Mouse (Mus musculus) cerebellum, adult 2 months (tissue): ENCODE data around the gene Plin5. TPM values are rescaled to one million over a fixed set of nuclear protein-coding genes. Genes with fewer than 3 reads are reported as not detected.

ENCODE experiments used
- DNase-seq, 2 experiments: peaks; one replicate each; pipeline ENCODE4 v3.0.0; 2021
- H3K27ac ChIP-seq: fragments of 200-500 bp; 2 replicates; pipeline ENCODE4 v1.5.1; 2012; ENCODE audit warnings: low read length, control low read depth, inconsistent platforms; ENCODE audit not compliant: insufficient read depth
- H3K27me3 ChIP-seq: fragments of 200-500 bp; 2 replicates; pipeline ENCODE4 v1.6.1; 2012; ENCODE audit warnings: inconsistent platforms, mild to moderate bottlenecking, low read length, moderate library complexity; ENCODE audit not compliant: control insufficient read depth, insufficient read depth
- H3K4me1 ChIP-seq: fragments of 200-500 bp; 2 replicates; pipeline ENCODE4 v1.6.1; 2011; ENCODE audit warnings: low read length; ENCODE audit not compliant: control insufficient read depth, insufficient read depth
- H3K4me3 ChIP-seq: fragments of 200-500 bp; replicated peaks from 2 replicates; pipeline ENCODE3; 2011; ENCODE audit warnings: mild to moderate bottlenecking, low read depth, low read length, control low read depth; ENCODE audit not compliant: insufficient read depth
- CTCF ChIP-seq: fragments of 200-500 bp; IDR thresholded peaks from 2 replicates; pipeline ENCODE4 v1.5.1; 2011; ENCODE audit warnings: low read depth, mild to moderate bottlenecking, control low read depth, low read length, moderate library complexity, borderline replicate concordance; ENCODE audit not compliant: insufficient read depth
- POLR2A ChIP-seq: fragments of 200-500 bp; IDR thresholded peaks from 2 replicates; pipeline ENCODE4 v1.6.1; 2011; ENCODE audit warnings: low read length, control low read depth, borderline replicate concordance; ENCODE audit not compliant: insufficient read depth
- WGBS: fragments of 180-500 bp; shearing (Covaris S2); methylation state at CpG from one replicate; pipeline ENCODE4 v1.1.7; 2018; 5-methylcytosine and 5-hydroxymethylcytosine counted together
- polyA plus RNA-seq: library from polyadenylated mRNA; depleted of rRNA; stranded (reverse); fragments of >200 nt; gene quantifications from 2 replicates; pipeline ENCODE4 v1.2.3, GENCODE M21; 2012

Gene Plin5
- polyA plus RNA-seq, 1 experiment, result 0.38 TPM

DNA sequence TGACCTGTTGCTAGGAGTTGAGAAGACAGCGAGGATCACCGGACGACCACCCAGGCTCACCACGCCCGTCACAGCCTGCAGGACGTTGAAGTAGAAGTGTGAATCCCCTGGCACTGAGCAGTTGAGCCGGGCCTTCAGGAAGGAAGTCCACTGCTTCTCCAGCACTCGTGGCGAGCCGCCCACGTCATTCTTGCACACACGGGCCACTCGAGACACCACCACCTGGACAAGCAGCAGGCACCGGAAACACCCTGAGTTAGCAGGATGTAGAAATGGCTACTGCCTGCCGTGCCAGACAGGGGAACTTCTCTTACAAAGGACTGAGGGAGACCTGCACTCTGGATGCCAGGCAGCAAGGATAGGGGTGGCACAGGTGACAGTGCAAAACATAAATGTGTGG lies 10.8 kb upstream of the Plin5 start:
- Histone ChIP-seq H3K4me1 (peaks cover 7% of the 10 kb centered on the region), H3K4me3 (no peak overlapping the region), H3K27ac (no peak overlapping the region), H3K27me3 (no peaks in the 10 kb centered on the region)
- 16% methylated on average over 15 of the region's 15 CpGs for WGBS
- DNase-seq, result peak; percentile 49 to 62
- no peak for TF ChIP-seq POLR2A
- no peak for TF ChIP-seq CTCF

DNA sequence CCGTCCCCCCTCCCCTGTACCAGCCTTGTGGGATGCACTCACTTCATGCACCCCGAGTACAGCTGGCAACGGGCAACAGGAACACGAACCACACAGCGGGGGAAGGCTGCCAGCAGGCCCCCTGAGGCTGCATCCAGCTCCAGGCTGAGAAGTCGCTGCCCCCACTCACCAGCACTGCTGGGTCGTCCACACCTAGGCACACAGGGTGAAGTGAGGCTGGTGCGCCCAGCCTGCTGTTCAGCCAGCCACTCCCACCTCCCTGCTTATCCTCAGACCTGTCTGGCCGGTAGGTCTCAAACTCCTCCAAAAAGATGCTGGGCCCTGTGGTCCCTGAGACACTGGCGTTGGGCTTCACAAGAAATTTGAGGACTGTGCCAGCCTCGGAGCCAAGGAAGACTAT lies 8.8 kb upstream of the Plin5 start:
- H3K27ac ChIP-seq, result no peak overlapping the region
- WGBS, result 69% methylated on average over 11 of the region's 11 CpGs
- H3K4me1 ChIP-seq, result peaks cover 7% of the 10 kb centered on the region
- no peak for DNase-seq
- TF ChIP-seq CTCF (no peak), POLR2A (no peak)
- H3K4me3 ChIP-seq, result no peak overlapping the region
- no peaks in the 10 kb centered on the region; the same call in 1 of the 2 replicates for H3K27me3 ChIP-seq

DNA sequence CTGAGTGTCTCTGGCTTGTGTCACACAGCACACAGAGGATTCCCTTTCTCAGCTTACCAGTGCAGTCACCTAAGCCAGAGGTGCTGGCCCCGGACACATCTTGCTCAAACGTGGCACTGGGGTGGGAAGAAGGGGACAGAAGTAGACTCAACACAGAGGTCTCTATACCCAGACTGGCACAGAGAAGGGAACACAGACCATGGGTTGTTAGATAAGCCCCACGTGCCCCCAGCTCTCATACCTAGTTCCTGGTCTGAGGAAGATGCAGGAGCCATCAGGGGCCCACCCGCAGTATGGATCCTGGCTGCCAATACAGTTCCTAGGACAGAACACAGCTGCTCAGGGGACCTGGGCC lies 7.9 kb upstream of the Plin5 start:
- no peak for DNase-seq
- Histone ChIP-seq H3K27me3 (no peaks in the 10 kb centered on the region; the same call in 1 of the 2 replicates), H3K4me3 (no peak overlapping the region), H3K27ac (no peak overlapping the region), H3K4me1 (peaks cover 11% of the 10 kb centered on the region)
- WGBS, result 93% methylated on average over 4 of the region's 4 CpGs
- no peak for TF ChIP-seq CTCF
- TF ChIP-seq POLR2A, result no peak

DNA sequence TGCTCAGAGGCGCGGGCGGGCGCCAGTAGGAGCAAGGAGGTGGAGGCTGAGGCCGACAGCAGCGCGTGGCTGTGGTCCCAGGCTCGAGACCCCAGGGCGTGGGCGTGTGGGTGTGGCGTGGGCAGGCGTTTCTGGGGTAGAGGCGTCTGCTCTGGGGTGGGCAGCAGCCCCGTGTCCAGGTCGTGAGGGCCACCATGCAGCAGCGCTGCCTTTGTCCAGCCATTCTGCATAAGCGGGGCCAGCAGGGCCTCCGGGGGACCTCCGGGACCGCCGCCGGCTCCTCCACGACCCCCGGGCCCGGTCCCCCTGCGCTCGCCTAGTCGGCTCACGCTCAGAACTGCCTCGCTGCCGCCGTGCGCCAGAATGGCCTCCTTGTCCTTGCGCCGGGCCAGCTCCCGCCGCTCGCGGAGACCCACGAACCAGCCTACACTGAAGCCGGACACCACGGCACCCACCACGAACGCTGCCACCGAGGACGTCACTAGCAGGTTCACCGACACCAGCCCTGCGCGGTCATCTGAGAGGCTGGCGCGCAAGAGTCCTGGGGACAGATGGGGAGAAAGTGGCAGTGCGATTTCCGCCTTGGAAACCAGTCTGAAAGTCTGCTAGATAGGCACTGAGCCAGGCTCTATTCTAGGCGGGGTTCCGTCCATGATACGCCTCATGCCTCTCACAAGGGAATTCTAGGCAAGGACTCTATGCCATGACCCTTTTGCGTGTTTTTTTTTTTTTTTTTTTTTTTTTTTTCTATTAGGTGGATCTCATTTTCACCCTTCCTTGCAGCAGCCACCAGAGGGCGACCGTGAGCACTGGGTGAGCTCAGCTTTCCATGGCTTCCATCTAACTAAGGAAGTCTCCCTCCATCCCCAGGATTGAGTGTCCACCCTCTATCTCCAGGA lies 7.2 kb upstream of the Plin5 start:
- no peaks in the 10 kb centered on the region; the same call in 1 of the 2 replicates for H3K27me3 ChIP-seq
- WGBS, result 23% methylated on average over 59 of the region's 59 CpGs

DNA sequence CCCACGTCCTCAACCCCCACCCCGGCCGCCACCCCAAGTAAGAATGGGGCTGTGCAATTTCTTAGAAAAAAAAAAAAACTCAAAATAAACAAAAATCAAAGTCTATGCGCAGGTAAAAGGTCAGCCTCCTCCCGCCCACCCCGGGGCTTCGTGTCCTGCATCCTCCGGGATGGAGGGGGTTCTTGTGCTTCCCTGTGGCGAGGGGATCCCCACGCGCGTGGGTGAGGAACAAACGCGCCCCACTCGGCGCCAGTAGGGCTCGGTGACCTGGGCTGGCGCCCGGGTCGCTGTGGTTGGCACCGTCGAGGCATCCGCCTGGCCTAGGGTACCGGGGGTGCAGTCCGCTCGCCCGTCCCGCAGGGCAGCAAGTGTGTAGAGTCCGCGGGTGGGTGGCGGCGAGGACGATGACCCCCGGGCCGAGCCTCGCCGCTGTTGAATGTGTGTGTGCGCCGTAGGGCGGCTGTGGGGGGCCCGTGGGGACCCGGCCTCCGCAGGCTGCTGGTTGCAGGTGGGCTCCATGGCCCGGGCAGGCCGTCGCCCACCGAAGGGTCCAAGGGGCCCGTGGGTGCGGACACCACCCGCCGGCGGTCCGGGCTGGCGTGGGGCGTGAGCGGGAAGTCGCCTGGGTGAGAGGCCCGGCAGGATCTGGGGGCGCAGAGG lies 6.4 kb upstream of the Plin5 start:
- no peak for DNase-seq
- no peak overlapping the region for H3K27ac ChIP-seq
- WGBS, result 57% methylated on average over 58 of the region's 59 CpGs
- H3K4me3 ChIP-seq, result no peak overlapping the region
- H3K27me3 ChIP-seq, result no peaks in the 10 kb centered on the region; the same call in 1 of the 2 replicates
- H3K4me1 ChIP-seq, result peaks cover 14% of the 10 kb centered on the region
- TF ChIP-seq POLR2A, result no peak

More for the DNA sequence above, 7.2 kb upstream of the Plin5 start:
- Histone ChIP-seq H3K27ac (no peak overlapping the region), H3K4me3 (no peak overlapping the region), H3K4me1 (peaks cover 14% of the 10 kb centered on the region)
- peak; percentile 47 to 63 for DNase-seq
- TF ChIP-seq CTCF (peak; percentile 76), POLR2A (no peak)

DNA sequence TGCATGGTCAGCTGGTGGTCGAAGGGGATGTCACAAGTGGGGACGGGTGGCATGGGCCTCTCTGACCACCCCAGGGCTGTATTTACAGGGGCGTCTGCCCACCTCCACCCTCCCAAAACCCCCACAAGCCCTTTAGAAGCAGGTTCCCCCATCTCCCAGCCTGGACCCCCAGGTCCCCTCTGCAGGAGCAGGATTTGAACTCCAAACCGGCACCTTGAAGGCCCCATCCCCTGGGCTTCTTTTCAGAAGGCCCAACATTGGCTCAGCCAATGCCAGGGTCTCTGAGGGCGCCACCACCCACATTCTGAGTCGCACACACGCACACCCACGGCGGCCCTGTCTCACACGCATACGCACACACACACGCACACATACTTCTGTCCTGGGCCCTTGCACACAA lies 5.8 kb upstream of the Plin5 start:
- H3K27me3 ChIP-seq, result no peaks in the 10 kb centered on the region; the same call in 1 of the 2 replicates
- peaks cover 10% of the 10 kb centered on the region for H3K4me1 ChIP-seq
- 94% methylated on average over 12 of the region's 12 CpGs for WGBS
- no peak overlapping the region for H3K4me3 ChIP-seq
- no peak overlapping the region for H3K27ac ChIP-seq
- DNase-seq, result no peak
- TF ChIP-seq POLR2A (no peak), CTCF (no peak)

DNA sequence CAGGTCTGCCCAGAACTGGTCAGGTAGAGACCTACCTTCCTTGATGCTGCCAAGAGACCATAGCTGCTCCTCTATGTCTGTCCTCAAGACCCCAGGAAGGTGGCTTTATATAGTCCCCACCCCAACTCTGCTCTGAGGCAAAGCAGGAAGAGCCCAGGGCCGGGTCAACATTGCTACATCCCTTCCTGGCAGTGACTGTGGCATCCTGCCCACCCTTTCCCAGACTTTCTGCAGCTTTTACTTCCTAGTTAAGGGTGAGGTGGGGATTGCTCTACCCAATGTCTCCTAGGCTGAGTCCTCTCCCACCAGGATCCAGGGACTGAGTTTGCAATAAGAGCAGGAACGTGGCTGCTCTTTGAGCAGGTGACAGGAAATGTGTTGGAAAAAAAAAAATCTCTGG lies 4.4 kb upstream of the Plin5 start, which contains the start of gene Lrg1:
Lrg1 (minus strand) TSS at position 176 of the 400 bp plus-strand sequence.
- peaks cover 9% of the 10 kb centered on the region for H3K4me1 ChIP-seq
- 65% methylated on average over 2 of the region's 2 CpGs for WGBS
- no peak for DNase-seq
- peak within 1 kb of the TSS; percentile 46 for H3K4me3 ChIP-seq
- no peak for TF ChIP-seq POLR2A
- TF ChIP-seq CTCF, result no peak
- no peak within 1 kb of the TSS for H3K27ac ChIP-seq
- no peaks in the 10 kb centered on the region; the same call in 1 of the 2 replicates for H3K27me3 ChIP-seq
